Mouse (Mus musculus) cerebellum, adult 9-10 months (tissue): ENCODE data around the gene Timm17b.
"Not testable (repeated sequence)": the region's sequence is repeated elsewhere in the genome, so short reads cannot be mapped to it uniquely, and the experiment has no call there.

Source experiments
- DNase-seq: peaks from one replicate; pipeline ENCODE4 v3.0.0; 2022

Gene Timm17b

DNA sequence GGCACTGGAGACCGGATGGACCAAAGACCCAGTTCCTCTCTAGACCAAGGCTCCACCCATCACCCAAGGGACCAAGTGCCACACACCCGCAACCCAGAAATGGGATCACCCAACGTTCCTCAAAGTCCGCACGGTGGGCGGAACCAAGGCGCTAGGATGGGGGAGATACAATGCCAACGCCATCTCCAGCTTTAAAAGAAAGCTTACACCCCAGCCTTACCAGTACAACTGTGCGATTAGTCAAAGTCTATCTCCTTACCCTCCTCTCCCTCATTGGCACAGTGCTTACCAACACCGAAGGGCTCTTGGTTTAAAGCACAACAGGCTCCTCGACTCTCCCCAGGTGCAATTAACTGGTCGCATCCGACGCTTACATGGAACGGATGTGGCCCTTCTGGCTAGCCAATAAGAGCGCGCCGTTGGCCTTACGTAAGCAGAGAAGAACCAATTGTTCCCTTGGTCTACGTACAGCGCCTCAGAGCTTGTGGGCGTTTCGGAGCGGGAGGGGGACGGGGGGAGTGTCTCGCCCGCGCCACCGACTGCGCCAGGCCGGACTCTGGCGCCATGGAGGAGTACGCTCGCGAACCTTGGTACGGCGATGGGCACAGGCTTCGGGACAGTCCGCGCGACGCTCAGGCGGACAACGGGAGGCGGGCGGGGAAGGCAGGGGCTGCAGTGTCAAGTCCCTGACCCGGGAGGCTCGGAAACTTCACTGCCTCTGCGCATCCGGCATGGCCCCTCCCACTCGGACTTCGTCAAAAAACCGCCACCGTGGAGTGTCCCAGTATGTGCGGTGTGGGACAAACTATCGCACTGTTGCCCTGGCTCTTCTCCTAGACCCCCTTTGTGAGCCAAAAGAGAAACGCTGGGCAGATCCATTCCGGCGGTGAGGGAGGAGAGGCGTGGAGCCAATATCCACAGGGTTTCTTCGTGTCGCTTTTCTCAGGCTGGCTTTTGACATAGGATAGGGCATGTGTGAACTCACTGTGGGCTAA lies at the start of gene Timm17b, which contains the start of gene Pqbp1:
Gene Timm17b (plus strand): TSS at position 478 of the 995 bp plus-strand sequence.
Gene Pqbp1 (minus strand): TSS at position 390 of the 995 bp plus-strand sequence.
- peak; percentile 92 for DNase-seq

GRCm38 (mm10) chrX:7854578-7854977 lies 44.6 kb upstream of the Timm17b start:
- DNase-seq: peak; percentile 51

DNA sequence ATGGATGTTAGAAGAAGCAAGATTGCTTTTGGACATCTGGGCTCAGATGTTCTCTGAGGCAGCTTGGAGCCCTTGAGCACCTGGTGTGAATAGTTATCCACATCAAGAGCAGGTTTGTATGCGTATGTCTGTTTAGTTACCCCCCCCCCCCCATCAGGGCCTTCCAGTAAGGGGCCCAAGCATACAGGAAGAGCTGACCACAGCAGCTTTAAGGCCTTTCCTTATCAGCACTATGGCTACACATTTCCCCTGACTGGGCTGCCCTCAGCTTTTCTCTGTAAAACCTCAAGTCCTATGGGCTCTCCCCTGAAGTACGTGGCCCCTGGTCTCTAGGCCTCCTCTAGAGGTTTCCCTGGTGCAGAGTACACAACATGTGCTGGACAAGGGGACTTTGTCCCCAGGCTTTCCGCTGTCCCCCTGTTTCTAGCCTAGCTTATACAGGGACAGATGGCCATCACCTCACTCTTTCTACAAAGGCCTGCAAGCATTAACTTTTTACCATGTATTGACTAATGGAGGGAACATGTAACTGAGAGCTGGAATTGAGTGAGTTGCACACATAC lies 39.9 kb upstream of the Timm17b start:
- DNase-seq: no peak

- DNase-seq: no peak
These were observed 36.0 kb upstream of the Timm17b start for GRCm38 (mm10) chrX:7863181-7863580.

GRCm38 (mm10) chrX:7864551-7864950 lies 34.6 kb upstream of the Timm17b start:
- DNase-seq: no peak

GRCm38 (mm10) chrX:7865343-7865742 lies 33.8 kb upstream of the Timm17b start:
- DNase-seq: no peak

GRCm38 (mm10) chrX:7865786-7866185 lies 33.4 kb upstream of the Timm17b start:
- no peak for DNase-seq

DNA sequence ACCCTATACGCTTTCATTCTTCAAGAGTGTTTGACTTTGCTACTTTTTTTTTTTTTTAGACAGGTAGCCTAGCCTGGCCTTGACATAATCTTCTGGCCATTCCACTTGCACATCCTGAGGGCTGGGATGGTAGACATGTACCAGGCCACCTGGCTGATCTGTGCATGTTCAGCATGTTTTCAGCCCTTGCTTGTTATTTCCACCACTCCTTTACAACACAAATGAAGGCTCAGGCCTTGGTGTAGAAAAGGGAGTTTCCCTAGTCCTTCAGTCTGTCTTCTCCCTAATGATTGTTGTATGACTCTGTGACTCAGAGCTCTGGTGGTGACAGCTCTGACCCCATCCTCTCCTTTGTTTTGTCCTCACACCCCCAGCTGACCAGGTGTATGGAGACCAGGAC lies 32.0 kb upstream of the Timm17b start:
- DNase-seq: no peak

DNA sequence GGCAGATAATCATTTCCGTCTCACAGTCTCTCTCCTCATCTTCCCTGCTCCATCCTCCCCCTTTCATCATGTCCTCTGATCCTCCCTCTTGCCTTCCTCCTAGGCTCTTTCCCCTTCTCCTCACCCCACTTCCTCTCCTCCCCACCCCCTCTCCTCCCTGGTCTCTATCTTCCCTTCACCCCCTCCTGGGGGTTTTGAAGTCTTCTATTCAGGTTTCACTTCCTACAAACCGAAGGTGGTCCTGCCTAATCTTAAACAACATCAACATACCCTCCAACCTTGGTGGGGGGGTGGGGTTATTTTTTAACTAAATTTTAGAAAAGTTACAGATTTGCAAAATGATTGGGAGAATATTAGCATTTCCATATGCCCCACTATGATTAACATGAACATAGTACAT lies 30.7 kb upstream of the Timm17b start:
- no peak for DNase-seq

- DNase-seq: no peak
These were observed 29.3 kb upstream of the Timm17b start for GRCm38 (mm10) chrX:7869826-7870225.

GRCm38 (mm10) chrX:7878007-7878419 lies 21.1 kb upstream of the Timm17b start, which contains the start of gene Pim2:
Pim2 (plus strand) TSS chrX:7878262.
- DNase-seq: peak; percentile 93

GRCm38 (mm10) chrX:7878495-7878894 lies 20.7 kb upstream of the Timm17b start:
- peak; percentile 67 for DNase-seq

DNA sequence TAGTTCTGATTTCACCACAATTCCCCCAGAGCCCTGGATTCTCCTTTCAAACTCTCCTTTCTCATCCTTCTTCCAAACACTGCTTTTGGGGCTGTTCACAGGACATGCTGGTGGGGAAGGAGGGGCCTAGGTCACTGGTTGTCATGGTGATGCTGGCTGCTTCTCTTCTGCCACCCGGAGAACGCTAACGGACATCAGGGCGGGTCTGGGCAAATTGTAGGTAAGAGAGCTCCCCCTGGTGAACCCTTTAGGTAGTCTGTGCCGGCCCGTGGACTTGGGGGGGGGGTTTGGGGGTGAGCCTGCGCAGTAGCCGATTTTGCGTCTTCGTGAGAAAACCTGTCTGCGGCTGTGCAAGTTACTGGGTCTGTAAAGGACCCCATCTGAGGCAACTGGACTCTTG lies 19.3 kb upstream of the Timm17b start:
- peak; percentile 86 for DNase-seq

DNA sequence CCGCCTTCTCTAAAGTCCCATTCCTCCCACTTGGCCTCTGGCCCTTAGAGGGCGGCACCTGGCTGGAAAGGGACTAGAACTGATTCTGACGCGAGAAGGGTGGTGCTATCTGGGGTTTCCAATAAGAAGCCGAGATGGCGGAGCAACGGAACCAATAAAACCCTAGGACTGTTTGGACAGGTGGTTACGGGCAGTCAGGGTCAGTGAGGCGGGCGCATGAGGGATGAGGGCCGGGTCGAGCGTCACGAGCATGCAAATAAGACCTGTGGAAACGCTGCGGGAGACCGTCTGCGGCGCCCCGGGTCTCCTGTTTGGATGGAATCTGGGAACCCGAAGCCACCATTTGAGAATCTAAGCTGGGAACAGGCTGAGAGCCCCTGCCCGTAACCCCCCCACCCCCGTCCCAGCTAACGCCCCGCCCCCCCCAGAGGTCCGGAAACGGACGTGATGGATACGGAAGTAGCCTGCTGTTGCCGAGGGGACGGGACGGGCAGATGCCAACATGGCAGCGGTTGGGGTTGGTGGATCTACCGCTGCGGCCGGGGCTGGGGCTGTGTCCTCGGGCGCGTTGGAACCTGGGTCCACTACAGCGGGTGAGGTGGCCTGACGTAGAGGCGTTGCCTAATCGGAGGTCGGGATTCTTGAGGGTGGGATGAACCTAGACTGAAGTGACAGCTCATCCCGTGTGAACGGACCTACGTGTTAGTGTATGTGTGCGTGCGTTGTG lies 15.2 kb upstream of the Timm17b start, which contains the start of gene Slc35a2:
Gene Slc35a2 (plus strand): TSS at position 188 of the 727 bp plus-strand sequence.
- peak; percentile 92 for DNase-seq

GRCm38 (mm10) chrX:7898211-7898610 lies 946 bp upstream of the Timm17b start:
- DNase-seq: peak; percentile 34

DNA sequence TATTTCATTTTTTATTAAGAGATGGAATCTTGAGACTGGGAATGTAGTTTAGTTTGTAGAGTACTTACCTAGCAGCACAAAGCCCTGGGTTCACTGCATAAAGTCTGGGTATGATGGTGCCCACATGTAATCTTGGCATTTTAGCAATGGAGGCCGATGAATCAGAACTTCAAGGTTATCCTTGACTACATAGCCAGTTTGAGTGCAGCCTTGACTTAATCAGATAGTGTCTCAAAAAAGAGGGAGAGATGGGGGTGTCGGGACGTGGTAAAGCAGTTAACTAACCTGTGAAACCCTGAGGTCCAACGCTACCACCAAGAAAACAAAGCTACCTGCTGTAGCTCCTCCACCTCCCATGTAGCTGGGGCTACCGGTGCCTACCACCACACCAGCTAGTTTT lies 5.3 kb downstream of the Timm17b start:
- DNase-seq: no peak

DNA sequence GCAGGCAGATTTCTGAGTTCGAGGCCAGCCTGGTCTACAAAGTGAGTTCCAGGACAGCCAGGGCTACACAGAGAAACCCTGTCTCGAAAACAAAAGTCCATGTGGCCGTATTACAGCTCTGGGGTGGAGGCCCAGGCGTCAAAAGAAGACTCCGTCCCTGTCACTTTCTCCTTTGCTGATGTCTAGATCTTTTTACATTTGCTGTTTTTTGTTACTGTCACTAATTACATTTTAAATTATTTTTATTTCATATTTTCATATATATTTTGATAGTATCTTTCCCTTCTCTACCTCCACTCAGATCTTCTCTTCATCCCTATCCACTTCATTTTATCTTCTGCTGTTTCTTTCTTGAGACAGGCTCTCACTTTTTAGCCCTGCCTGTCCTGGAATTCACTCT lies 8.6 kb downstream of the Timm17b start, which contains the start of gene Gm10491:
Gene Gm10491 (minus strand): TSS at position 101 of the 400 bp plus-strand sequence.
- DNase-seq: no peak

DNA sequence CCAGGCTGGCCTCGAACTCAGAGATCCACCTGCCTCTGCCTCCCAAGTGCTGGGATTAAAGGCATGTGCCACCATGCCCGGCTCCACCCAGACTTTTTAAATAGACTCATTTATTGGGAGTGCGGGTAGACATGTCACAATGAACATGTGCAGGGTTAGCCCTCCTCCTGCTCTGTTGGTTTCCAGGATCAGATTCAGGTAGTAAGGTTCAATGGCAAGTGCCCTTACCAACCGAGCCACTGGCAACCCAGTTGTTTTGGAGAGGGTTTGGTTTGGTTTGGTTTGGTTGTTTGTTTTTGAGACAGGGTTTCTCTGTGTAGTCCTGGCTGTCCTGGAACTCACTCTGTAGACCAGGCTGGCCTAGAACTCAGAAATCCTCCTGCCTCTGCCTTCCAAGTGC lies 10.1 kb downstream of the Timm17b start, which contains the start of gene Gm10490:
Gene Gm10490 (plus strand): TSS at position 301 of the 400 bp plus-strand sequence.
- not testable (repeated sequence) for DNase-seq

DNA sequence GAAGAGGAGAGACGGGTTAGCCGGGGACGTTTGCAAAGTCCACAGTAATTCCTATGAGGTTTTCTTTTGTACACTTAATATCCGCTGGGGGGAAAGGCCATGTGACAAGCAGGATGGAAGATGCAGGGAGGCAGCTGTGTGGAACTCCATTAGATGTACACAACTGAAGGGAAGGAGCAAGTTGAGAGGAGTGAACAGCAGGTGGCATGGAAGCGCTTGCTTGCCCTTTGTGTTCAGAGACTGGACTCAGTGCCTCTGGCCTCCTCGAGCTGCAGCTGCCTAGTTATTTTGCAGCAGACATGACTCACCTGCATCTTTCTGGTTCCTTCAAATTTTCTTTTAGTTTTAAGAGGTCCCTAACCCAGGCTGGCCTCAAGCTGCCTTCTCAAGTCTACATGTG lies 11.3 kb downstream of the Timm17b start:
- DNase-seq: no peak

DNA sequence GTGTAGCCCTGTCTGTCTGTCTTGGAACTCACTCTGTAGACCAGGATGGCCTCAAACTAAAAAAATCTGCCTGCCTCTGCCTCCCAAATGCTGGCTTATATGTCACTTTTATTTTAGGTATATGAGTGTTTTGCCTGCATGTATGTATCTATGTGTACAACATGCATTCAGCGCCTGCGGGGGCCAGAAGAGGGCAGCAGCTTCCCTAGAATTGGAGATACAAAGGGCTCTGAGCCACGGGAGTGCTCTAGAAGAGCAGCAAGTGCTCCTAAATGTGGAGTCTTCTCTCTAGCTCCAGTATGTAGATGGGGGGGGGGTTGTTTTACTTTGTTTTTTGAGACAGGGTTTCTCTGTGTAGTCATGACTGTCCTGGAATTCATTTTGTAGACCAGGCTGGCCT lies 16.5 kb downstream of the Timm17b start:
- peak; percentile 58 for DNase-seq

GRCm38 (mm10) chrX:7917960-7918359 lies 18.8 kb downstream of the Timm17b start:
- DNase-seq: not testable (repeated sequence)

DNA sequence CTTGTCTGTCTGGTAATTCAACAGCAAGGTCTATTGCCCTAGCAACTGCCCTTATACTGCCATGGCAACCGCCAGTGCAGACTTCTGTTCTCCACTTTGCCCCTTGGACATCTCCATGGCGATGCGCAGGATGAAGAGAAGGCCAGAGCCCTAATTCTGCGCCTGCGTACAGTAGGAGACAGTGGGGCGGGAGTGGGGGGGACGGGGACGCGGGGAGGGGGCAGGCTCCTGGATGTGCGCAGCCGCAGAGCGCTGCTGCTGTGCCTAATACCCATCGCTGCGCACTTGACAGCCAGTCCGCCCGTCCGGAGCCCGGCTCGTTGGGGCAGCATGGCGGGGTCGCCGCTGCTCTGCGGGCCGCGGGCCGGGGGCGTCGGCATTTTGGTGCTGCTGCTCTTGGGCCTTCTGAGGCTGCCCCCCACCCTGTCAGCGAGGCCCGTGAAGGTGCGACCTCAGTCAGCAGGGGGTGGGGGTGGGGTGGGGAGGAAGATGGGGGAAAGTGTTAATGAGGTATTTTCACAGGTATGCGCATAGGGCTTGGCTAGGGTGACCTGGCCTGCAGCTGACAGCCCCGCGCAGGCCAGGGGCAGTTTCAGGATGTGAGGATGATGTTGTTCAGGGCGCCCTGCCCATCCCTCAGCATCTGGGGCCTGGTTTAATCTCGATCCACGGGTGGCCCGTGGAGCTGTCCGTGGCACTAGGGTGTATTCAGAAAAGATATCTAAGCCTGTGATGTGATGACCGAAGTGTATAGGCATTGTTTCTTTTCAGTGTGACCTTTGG lies 20.6 kb downstream of the Timm17b start, which contains the start of gene Pcsk1n:
Gene Pcsk1n (plus strand): TSS at position 222 of the 783 bp plus-strand sequence.
- peak; percentile 69 for DNase-seq
